Mouse (Mus musculus) testis, adult 2 months (tissue): ENCODE data around the gene Pam. TPM values are rescaled to one million over a fixed set of nuclear protein-coding genes. Genes with fewer than 3 reads are reported as not detected.

Experiments
- H3K27ac ChIP-seq: fragments of 200-500 bp; 2 replicates; pipeline ENCODE4 v1.5.1; 2012; ENCODE audit warnings: low read depth, low read length; ENCODE audit not compliant: control insufficient read depth, insufficient read depth
- H3K27me3 ChIP-seq: fragments of 200-500 bp; 2 replicates; pipeline ENCODE4 v1.6.1; 2012; ENCODE audit warnings: mild to moderate bottlenecking, low read length, moderate library complexity; ENCODE audit not compliant: control insufficient read depth, insufficient read depth
- H3K36me3 ChIP-seq: fragments of 200-500 bp; 2 replicates; pipeline ENCODE4 v1.6.1; 2012; ENCODE audit warnings: mild to moderate bottlenecking, low read length; ENCODE audit not compliant: control insufficient read depth, insufficient read depth
- H3K4me1 ChIP-seq: fragments of 200-500 bp; 2 replicates; pipeline ENCODE4 v1.6.1; 2012; ENCODE audit warnings: low read length; ENCODE audit not compliant: control insufficient read depth, insufficient read depth
- H3K4me3 ChIP-seq: fragments of 200-500 bp; 2 replicates; pipeline ENCODE4 v1.5.1; 2012; ENCODE audit warnings: low read depth, mild to moderate bottlenecking, low read length, moderate library complexity, mixed read lengths; ENCODE audit not compliant: control insufficient read depth
- CTCF ChIP-seq: fragments of 200-500 bp; IDR thresholded peaks from 2 replicates; pipeline ENCODE4 v1.5.1; 2012; ENCODE audit warnings: low read depth, mild to moderate bottlenecking, inconsistent platforms, low read length, moderate library complexity; ENCODE audit not compliant: control insufficient read depth, insufficient read depth, insufficient replicate concordance
- POLR2A ChIP-seq: fragments of 200-500 bp; IDR thresholded peaks from 2 replicates; pipeline ENCODE4 v1.6.1; 2012; ENCODE audit warnings: low read depth, mild to moderate bottlenecking, inconsistent platforms, low read length, moderate library complexity; ENCODE audit not compliant: control insufficient read depth
- polyA plus RNA-seq: library from polyadenylated mRNA; depleted of rRNA; stranded (reverse); fragments of >200 nt; gene quantifications from 2 replicates; pipeline ENCODE4 v1.2.3, GENCODE M21; 2012

Pam gene
- polyA plus RNA-seq, 1 experiment, result 6.1 TPM

GRCm38 (mm10) chr1:97872493-97872892 is 223.0 kb downstream of the Pam start:
- TF ChIP-seq POLR2A (no peak), CTCF (no peak)
- H3K27ac ChIP-seq, result no peak overlapping the region
- H3K4me1 ChIP-seq, result no peaks in the 10 kb centered on the region
- H3K27me3 ChIP-seq, result no peaks in the 10 kb centered on the region
- no peak overlapping the region for H3K4me3 ChIP-seq
- no peaks in the 10 kb centered on the region for H3K36me3 ChIP-seq

GRCm38 (mm10) chr1:97872072-97872471 is 223.4 kb downstream of the Pam start:
- Histone ChIP-seq H3K27me3 (no peaks in the 10 kb centered on the region), H3K4me3 (no peak overlapping the region), H3K36me3 (no peaks in the 10 kb centered on the region), H3K4me1 (no peaks in the 10 kb centered on the region), H3K27ac (no peak overlapping the region)
- no peak for TF ChIP-seq CTCF
- TF ChIP-seq POLR2A, result no peak

- no peak overlapping the region for H3K27ac ChIP-seq
- TF ChIP-seq POLR2A, result no peak
- no peak for TF ChIP-seq CTCF
- H3K27me3 ChIP-seq, result no peaks in the 10 kb centered on the region
- H3K4me1 ChIP-seq, result no peaks in the 10 kb centered on the region
- H3K36me3 ChIP-seq, result no peaks in the 10 kb centered on the region
- H3K4me3 ChIP-seq, result no peak overlapping the region
Observed at GRCm38 (mm10) chr1:97864135-97864534, 231.3 kb downstream of the Pam start.

GRCm38 (mm10) chr1:97863140-97863539 is 232.3 kb downstream of the Pam start:
- Histone ChIP-seq H3K27me3 (no peaks in the 10 kb centered on the region), H3K4me1 (no peaks in the 10 kb centered on the region), H3K27ac (no peak overlapping the region), H3K4me3 (no peak overlapping the region), H3K36me3 (no peaks in the 10 kb centered on the region)
- TF ChIP-seq CTCF (no peak), POLR2A (no peak)

GRCm38 (mm10) chr1:97862734-97863133 is 232.7 kb downstream of the Pam start:
- H3K4me3 ChIP-seq, result no peak overlapping the region
- no peaks in the 10 kb centered on the region for H3K36me3 ChIP-seq
- no peak overlapping the region for H3K27ac ChIP-seq
- TF ChIP-seq CTCF (no peak), POLR2A (no peak)
- no peaks in the 10 kb centered on the region for H3K4me1 ChIP-seq
- H3K27me3 ChIP-seq, result no peaks in the 10 kb centered on the region

- Histone ChIP-seq H3K36me3 (no peaks in the 10 kb centered on the region), H3K4me3 (no peak overlapping the region), H3K27ac (no peak overlapping the region), H3K27me3 (no peaks in the 10 kb centered on the region), H3K4me1 (no peaks in the 10 kb centered on the region)
- TF ChIP-seq CTCF (no peak), POLR2A (no peak)
Observed at GRCm38 (mm10) chr1:97854256-97854655, 241.2 kb downstream of the Pam start.

- Histone ChIP-seq H3K36me3 (no peaks in the 10 kb centered on the region), H3K27ac (no peak overlapping the region), H3K4me1 (no peaks in the 10 kb centered on the region), H3K27me3 (no peaks in the 10 kb centered on the region), H3K4me3 (no peak overlapping the region)
- TF ChIP-seq CTCF (no peak), POLR2A (no peak)
Observed at GRCm38 (mm10) chr1:97851601-97852175, 243.8 kb downstream of the Pam start.
